Mouse (Mus musculus): Measurements from ENCODE around the gene Fam161a.
"Not testable (repeated sequence)": the region's sequence is repeated elsewhere in the genome, so short reads cannot be mapped to it uniquely, and the experiment has no call there.

Gene Fam161a

DNA sequence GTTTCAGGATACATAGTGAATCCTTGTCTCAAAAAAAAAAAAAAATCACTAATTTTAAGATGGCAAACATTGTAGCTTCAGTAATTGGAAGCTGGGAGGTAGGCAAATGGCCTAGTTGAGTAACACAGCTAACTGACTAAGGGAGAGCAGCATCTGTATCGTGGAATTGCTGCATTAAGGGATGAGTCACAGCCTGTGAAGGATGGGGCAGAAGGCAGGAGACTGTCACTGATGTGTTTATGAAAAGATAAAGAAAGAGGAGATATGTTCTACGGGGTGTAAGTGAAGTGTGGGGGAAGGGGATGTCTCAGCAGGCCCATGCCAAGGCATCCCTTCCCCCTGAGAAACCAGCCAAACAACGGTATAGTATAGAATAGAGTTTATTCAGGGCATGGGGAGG is 56.5 kb downstream of the Fam161a start:
- DNase-seq = no peak

DNA sequence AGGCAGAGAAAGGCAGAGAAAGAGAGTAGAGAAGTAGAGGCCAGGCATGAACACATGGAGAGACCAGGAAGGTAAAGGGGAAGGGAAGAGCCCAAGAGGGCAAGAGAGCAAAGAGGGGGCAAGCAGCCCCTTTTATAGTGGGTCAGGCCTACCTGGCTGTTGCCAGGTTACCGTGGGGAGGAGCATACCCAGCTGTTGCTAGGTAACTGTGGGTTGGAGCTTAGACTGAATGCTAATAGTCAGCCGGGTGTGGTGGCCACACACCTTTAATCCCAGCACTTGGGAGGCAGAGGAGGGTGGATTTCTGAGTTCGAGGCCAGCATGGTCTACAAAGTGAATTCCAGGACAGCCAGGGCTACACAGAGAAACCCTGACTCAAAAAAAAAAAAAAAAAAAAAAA is 56.9 kb downstream of the Fam161a start:
- not testable (repeated sequence) for DNase-seq

DNA sequence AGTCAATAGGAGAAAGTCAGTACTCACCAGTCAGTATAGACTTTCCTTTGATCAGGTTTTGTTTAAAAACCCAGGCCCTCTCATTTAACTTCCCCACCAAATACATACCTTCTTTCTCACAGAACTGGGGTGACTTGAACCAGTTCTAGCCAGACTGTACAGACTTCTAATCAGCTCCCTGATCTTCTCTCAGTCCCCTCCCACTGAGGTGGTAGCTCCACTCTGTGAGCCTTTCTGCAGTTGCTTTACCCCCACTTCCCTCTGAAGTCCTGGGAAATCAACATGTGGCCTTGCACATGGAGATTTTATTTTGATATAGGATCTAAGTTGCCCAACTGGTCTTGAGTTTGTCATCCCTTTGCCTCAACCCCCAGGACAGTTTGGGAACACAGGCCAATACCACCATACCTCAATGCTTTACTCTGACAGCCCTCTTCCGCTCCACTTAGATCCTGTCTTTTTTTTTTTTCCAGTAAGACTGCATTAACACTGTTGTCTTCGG is 57.9 kb downstream of the Fam161a start:
- DNase-seq = no peak

DNA sequence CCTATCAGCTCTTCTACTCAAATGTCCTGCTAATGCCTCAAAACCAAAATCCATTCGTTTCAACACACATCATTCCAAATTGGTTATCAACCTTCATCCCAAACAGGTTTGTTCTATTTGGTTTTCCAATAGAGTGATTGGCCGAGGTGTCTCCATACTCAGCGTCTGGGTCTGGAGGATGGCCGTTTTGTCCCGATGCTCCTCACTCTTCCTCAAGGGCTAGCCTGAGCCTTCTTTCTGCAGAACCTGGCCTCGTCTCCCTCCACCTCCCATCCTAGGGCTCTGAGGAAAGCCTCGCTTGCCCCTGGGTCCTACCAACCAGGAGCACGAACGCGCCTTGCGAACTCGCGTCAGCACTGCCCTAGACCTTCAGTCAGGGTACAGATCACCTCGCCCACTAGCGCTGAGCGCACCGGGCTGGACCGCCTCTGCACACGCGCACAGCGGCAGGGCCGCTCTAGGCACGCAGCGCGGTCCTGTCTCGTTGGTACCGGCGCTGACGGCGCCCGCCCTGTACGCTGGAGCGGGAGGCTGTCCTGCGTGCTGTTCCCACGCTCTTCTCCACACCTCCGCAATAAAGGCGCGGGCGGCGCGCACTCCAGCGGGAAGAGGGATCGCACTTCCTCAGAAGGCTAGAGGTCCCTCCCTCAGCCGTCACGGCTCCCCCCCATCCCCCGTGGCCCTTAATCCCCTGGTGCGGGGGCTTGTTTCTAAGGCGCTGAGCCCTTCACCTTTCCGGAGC is 60.2 kb downstream of the Fam161a start:
- DNase-seq = peak; percentile 87

DNA sequence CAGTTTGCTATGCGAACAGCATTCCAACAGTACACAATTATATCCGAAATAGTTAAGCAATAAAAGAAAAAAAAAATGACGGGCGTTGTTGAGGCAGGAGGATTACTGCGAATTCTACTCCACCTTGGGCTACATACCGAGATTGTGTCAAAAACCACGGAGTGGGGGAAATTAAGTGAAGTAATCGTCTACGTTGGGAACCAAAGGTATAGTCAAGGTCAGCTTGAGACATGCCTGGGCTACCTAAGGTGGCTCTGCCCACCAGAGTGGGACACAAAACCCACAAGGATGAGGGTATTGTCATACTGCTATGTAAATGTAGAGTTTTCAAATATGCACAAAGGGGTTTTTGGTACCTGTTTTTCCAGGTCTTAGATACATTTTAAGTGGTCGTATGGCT is 60.9 kb downstream of the Fam161a start:
- no peak for DNase-seq

DNA sequence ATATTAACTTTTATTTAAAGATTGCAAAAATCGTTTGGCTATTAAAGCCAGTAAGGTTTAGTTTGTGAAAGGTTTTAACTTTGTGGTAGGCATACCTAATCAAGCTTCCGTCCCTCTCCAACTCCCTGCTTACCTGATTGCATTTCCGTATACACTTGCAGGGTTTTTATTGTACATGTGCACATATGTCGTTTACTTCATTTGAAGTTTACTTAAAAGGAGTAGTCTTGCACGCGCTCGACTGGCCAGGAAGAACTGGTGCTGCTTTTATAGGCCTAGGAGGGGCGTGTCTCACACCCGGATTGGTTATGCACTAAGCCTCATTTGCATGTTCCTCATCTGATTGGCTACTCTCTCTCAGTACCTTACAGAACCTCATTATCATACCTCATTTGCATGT is 61.7 kb downstream of the Fam161a start:
- not testable (repeated sequence) for DNase-seq

DNA sequence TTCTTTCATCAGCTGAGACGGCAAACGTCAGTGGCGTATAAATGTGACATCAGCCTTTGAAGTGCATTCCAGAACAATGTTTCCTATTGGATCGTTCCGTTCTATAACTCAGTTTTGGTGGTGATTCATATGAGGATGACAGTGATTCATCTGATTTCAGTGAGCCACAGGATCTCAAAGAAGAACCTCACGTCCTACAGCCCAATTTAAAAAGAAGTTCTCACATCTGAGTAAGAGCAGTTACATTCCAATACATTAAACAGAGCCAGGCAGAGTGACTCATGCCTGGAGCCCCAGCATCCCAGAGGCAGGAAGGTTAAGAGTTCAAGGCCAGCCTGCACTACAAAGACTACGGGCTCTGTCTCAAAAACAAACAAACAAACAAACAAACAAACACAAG is 67.5 kb downstream of the Fam161a start:
- DNase-seq = no peak

DNA sequence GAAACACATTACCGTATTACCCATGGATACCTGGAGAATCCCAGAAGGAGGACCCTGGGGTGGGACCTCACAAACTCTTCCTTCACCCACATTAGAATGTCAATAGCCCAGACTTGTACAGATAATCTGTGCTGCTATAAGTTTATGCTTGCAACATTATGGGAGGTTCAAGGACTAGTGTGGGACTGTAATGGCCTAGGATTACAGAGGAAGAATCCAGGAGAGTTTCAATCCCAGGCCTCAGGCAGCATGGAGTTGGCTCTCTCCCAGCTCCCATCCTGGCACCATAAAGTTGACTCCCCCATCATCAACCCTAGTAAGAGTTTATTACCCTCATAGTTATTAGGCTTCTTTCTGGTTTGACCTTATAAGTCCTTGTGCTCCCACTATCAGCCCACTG is 71.2 kb downstream of the Fam161a start:
- DNase-seq = no peak
